Mouse (Mus musculus): ENCODE results near the gene Enpp6. TPM values are rescaled to one million over a fixed set of nuclear protein-coding genes. Genes with fewer than 3 reads are reported as not detected.

Gene Enpp6
- polyA plus RNA-seq, 1 experiment from 2014 or later: 0.15 TPM

Other genes starting within 250 kb of the Enpp6 start
- gene Irf2, start 247.2 kb upstream of the Enpp6 start, polyA plus RNA-seq (2014; fragmentation: Nextera tagmentation; extraction: Ambion mirVana): 17.7 and 19.7 TPM in 2 replicates